Mouse (Mus musculus): Measurements from ENCODE around the gene Casc1. TPM values are rescaled to one million over a fixed set of nuclear protein-coding genes. Genes with fewer than 3 reads are reported as not detected.

Casc1 gene
- total RNA-seq, 1 experiment from 2014 or later: 2.3 TPM

- no peak for ATAC-seq (replicated peaks; ENCODE audit: low read depth, poor library complexity, severe bottlenecking)
Observed at GRCm38 (mm10) chr6:145205142-145205541, 5.7 kb downstream of the Casc1 start.

DNA sequence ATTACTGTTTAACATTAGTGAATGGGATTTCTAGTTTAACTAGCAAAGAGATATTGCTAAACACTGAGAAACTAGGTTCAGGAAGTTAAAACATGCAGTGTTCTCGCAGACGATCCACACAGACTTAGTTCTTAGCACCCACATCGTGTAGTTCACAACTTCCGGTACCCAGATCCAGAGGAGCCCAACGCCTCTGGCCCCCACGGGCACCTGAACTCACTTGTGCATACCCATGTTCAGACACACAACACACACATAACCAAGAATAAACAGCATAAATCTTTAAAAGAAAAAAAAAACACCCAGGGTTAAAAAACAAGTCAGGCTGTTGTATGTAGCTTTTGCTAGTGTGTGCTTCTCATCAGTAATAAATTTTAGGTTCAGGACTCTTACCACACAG is 6.4 kb downstream of the Casc1 start:
- no peak for ATAC-seq (replicated peaks; ENCODE audit: low read depth, poor library complexity, severe bottlenecking)

GRCm38 (mm10) chr6:145202432-145203125 is 8.2 kb downstream of the Casc1 start:
- no peak for ATAC-seq (replicated peaks; ENCODE audit: low read depth, poor library complexity, severe bottlenecking)

- ATAC-seq (replicated peaks; ENCODE audit: low read depth, poor library complexity, severe bottlenecking): no peak
Observed at GRCm38 (mm10) chr6:145197949-145198686, 12.7 kb downstream of the Casc1 start.

GRCm38 (mm10) chr6:145193446-145193845 is 17.4 kb downstream of the Casc1 start:
- peak; percentile 94 for ATAC-seq (replicated peaks; ENCODE audit: low read depth, poor library complexity, severe bottlenecking)

GRCm38 (mm10) chr6:145193038-145193437 is 17.8 kb downstream of the Casc1 start:
- ATAC-seq (replicated peaks; ENCODE audit: low read depth, poor library complexity, severe bottlenecking): peak; percentile 8; the same call in 1 of the 2 replicates

DNA sequence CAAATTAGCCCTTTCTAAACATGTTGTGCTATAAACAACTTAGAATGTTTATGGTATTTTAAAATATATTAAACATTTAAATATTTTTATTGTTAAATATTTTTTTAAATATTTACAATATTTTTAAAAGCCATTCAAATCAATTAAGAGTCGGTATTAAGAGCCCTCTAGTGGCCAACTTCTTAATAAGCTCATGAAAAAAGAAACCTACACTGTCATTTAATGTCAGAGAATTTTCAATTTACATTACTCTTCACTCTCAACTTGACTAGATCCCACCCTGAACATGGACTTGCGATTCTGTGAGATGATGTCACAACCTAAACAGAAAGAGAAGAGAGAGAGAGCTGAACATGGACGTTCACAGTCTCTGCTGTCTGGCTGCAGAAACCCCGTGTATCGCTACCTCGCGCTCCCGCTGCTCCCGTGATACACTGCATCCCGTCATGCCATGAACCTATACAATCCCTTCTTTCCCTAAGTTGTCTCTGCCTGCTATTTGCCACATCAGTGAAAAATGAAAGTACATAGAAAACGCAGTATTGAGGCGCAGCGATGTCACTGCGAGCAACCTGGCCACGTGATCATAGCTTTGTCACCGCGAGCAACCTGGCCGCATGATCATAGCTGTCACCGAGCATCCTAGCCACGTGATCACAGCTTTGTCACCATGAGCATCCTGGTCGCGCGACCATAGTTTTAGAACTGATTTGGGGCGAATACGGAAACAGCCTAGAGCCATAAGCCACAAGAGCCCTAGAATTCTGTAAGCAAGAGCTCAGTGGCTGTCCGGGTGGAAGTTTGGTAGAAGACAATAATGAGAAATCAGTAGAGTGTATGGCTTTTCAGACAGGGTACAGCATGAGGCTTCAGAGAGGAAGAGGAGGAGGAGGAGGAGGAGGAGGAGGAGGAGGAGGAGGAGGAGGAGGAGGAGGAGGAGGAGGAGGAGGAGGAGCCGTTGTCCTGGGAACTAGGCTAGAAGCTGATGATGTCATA is 23.4 kb downstream of the Casc1 start:
- peak; percentile 70 for ATAC-seq (replicated peaks; ENCODE audit: low read depth, poor library complexity, severe bottlenecking)

DNA sequence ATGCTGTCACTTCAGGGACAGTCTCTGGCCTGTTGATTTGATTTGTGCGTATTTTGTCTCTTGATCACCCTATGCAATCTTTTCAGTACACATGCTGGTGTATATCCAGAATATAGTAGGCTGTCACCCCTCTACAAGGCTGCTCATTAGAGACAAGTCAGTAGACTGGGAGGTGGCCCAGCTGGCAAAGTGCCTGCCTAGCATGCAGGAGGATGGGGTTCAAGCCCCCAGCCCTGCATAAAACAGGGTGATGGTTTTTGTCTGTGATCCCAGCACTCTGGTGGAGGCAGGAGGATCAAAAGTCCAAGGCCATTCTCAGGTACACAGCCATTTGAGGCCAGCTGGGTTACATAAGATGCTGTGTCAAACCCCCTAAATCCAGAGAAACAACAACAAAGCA is 24.7 kb downstream of the Casc1 start:
- no peak for ATAC-seq (replicated peaks; ENCODE audit: low read depth, poor library complexity, severe bottlenecking)

DNA sequence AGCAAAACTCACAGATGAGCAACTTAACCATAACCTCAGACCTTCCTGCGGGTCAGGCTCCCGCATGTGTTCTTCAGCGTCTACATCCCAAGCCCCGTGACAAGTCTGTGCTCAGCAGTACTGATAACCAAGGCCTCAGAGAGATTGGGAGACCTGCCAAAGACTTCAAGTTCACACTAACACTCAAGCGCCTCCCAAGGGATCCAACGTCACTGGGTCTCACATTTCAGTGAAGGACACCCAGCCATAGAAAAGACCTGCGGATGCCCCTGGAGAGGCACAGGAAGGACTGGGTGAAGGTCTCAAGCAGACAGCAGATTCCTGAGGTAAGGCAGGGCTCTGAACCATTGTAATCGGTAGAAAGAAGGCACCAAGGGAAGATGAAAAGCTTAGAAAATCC is 28.8 kb downstream of the Casc1 start:
- ATAC-seq (replicated peaks; ENCODE audit: low read depth, poor library complexity, severe bottlenecking): no peak

DNA sequence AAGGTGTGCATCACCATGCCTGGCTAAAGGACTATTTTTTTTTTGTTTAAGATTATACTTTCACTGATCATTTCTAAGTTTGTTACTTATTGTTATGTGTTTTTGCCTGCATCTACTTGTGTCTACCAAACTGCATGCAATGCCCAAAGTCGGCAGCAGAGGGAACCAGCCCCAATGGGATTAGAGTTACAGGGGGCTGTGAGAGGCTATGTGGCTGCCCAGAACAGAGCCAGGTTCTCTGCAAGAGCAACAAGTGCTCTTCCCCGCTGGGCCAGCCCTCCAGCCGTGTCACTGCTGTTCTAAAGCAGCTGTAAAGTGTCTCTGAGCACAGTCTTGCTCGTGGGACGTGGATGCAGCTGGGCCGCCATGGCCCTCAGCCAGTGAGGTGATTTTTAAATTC is 31.1 kb downstream of the Casc1 start:
- peak; percentile 91 for ATAC-seq (replicated peaks; ENCODE audit: low read depth, poor library complexity, severe bottlenecking)

DNA sequence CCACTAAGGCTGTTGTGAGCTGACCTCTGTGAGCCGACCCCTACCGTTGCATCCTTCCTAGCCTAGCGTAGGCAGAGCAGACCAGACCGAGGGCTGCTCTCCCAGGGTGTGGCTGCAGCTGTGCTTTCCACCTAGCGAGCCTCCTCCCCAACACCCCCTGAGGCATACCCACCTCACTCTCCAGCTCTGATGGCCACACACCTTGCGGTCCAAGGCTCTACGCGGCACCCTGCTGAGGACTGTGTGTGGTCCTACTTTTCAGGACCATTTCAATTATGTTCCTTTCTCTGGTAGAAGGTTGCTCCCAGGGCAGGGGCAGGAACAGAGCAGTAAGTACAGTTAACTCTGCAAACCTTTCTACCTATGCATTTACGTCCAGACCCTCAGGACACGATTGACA is 34.3 kb downstream of the Casc1 start:
- ATAC-seq (replicated peaks; ENCODE audit: low read depth, poor library complexity, severe bottlenecking): no peak

DNA sequence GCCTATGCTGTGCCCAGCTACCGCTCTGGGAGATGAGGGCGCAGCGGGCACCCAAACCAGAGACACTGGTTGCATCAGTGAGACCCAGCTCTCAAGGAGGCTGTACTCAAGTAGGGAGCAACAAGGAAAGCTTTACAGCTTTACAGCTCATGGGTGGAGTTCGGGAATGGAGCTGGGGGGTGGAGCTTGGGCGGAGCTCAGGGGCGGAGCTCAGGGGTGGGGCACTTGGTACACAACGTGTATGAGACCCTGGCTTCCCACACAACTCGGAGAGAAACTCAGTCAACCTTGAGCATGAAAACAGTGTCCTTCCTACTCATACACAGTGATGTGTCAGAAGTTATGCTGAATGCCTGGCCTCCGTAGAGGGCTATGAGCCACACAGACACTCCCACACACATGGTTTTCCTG is 35.2 kb downstream of the Casc1 start:
- ATAC-seq (replicated peaks; ENCODE audit: low read depth, poor library complexity, severe bottlenecking): no peak

- no peak for ATAC-seq (replicated peaks; ENCODE audit: low read depth, poor library complexity, severe bottlenecking)
Observed at GRCm38 (mm10) chr6:145173781-145174191, 37.0 kb downstream of the Casc1 start.

GRCm38 (mm10) chr6:145171892-145172606 is 38.8 kb downstream of the Casc1 start:
- ATAC-seq (replicated peaks; ENCODE audit: low read depth, poor library complexity, severe bottlenecking): no peak

DNA sequence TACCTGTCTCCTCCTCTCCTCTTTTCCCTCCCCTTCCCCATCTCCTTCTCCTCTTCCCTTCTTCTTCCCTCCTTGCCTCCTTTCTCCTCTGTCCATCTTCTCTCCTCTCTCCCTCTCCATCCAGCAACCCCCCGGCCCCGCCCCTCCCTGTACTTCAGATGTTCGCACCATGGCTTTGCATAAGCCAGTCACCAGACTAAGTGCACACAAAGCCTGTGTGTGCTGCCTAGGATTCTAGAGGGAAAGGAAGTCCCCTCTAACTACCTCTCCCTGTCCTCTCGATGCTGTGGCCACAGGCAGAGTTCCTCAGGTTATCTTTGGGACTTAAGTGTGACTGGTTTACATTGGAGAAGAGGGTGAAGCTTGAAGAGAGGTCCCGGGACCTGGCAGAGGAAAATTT is 50.2 kb downstream of the Casc1 start:
- ATAC-seq (replicated peaks; ENCODE audit: low read depth, poor library complexity, severe bottlenecking): no peak

DNA sequence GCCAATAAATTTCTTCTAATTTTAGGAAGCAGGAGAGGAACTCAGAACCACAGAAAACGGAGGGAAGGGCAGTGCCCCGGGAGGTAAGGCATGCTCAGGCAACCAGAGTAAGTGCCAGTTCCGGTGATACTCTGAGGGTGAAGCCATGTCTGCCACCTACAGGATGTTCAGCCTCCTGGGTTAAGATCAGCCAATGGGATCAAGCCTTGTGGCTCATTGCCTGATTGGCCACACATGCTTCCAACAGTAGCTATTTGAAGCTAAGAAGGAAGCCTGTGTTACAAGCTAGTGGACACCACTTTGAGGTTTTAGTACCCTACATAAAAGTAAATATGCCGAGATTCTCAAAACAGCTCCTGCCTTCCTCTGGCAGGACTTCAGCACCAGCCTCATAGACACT is 52.2 kb downstream of the Casc1 start:
- peak; percentile 66 for ATAC-seq (replicated peaks; ENCODE audit: low read depth, poor library complexity, severe bottlenecking)

DNA sequence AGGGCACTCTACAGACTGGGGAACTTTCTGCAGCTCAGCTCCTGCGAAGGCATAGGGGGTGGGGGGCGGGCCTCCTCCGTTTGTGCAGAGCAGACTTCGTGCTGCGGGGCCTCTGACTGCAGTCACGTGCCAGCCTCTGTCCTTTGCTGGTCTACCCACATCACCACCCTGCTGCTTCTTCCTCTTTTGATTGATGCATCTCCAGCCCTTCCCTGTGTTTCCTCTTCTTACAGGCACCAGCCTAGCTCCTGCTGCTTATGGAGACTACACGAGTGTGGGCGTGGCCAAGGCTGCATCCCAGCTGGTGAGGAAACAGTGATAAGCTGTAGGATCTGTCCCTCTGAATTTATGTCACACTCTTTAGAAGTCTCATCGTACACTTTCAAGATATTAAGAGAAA is 61.8 kb downstream of the Casc1 start:
- ATAC-seq (replicated peaks; ENCODE audit: low read depth, poor library complexity, severe bottlenecking): peak; percentile 99

DNA sequence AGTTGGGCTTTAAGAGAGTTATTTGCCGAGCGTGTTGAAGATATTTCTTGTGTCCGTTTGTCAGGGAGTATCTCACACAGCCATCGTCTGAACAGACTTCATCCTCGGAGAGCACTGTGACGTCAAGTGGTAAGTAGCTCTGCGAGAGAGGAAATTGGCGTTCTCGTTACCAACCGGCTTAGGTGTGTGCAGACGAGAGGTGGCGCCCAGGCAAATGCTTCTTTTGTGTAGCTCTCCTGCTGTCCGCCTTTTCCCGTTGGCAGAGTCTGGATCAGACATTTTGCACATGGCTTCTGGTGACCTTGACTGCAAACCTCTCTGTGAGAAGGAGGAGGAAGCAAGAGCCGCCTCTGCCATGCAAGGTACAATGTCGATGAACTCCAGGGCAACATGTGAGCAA is 63.1 kb downstream of the Casc1 start:
- no peak for ATAC-seq (replicated peaks; ENCODE audit: low read depth, poor library complexity, severe bottlenecking)

GRCm38 (mm10) chr6:145145173-145145572 is 65.6 kb downstream of the Casc1 start:
- ATAC-seq (replicated peaks; ENCODE audit: low read depth, poor library complexity, severe bottlenecking): no peak

- no peak for ATAC-seq (replicated peaks; ENCODE audit: low read depth, poor library complexity, severe bottlenecking)
Observed at GRCm38 (mm10) chr6:145141827-145142226, 69.0 kb downstream of the Casc1 start.
